Mouse (Mus musculus): ENCODE results near the gene Pex6.

DNA sequence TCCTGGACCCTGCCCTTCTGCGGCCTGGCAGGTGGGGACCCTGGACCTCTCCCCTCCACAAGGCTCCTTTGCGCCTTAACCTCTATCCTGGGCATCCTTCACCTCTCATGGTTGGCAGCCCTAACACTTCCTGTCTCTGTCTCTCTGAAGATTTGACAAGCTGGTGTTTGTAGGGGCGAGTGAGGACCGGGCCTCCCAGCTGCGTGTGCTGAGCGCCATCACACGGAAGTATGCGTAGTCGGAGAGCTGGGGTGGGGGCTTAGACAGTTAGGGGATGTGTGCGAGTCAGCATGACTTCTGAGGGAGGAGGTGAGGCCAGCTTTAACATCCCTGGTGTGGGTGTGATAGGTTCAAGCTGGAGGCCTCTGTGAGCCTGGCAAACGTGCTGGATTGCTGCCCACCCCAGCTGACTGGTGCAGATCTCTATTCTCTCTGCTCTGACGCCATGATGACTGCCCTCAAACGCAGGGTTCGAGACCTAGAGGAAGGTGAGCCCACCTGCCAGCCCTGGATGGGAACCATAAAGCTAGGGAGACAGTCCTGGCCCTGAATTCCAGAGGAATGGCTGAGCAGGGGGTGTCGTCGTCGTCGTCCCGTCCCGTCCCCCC, 13.3 kb downstream of the Pex6 start:
- TF ChIP-seq EP300 (IDR thresholded peaks at IDR 0.05; ENCODE audit: low read depth) (no peak), CTCF (IDR thresholded peaks at IDR 0.05; ENCODE audit: low read depth) (no peak)
